Mouse (Mus musculus): Measurements from ENCODE around the gene Ehmt1. TPM values are rescaled to one million over a fixed set of nuclear protein-coding genes. Genes with fewer than 3 reads are reported as not detected.

Ehmt1 gene
- polyA plus RNA-seq, 1 experiment from 2014 or later, result 97.4 TPM

GRCm38 (mm10) chr2:24755276-24755675, 164.1 kb downstream of the Ehmt1 start:
- Histone ChIP-seq H3K4me1 (ENCODE audit: control insufficient read depth, insufficient read depth, low read length) (no peaks in the 10 kb centered on the region), H3K27me3 (ENCODE audit: control insufficient read depth, insufficient read depth, low read length) (no peaks in the 10 kb centered on the region), H3K4me3 (ENCODE audit: low read depth, low read length) (no peak overlapping the region), H3K9me3 (replicated peaks; ENCODE audit: control insufficient read depth, low read length) (no peaks in the 10 kb centered on the region), H3K27ac (replicated peaks; ENCODE audit: low read depth, low read length) (no peak overlapping the region), H3K4me2 (ENCODE audit: low read depth, low read length) (no peak overlapping the region), H3K9ac (replicated peaks; ENCODE audit: low read length) (no peak overlapping the region), H3K36me3 (replicated peaks; ENCODE audit: control insufficient read depth, insufficient read depth, low read depth, low read length) (no peaks in the 10 kb centered on the region)
- 89% methylated on average over 1 of the region's 1 CpGs for WGBS
- no peak for ATAC-seq (replicated peaks; ENCODE audit: insufficient number of reproducible peaks, low FRiP score, low TSS enrichment, low read depth)
- DNase-seq (ENCODE audit: low spot score), result peak; percentile 65

GRCm38 (mm10) chr2:24752599-24752998, 166.8 kb downstream of the Ehmt1 start:
- no peak for DNase-seq (ENCODE audit: low spot score)
- H3K27ac ChIP-seq (replicated peaks; ENCODE audit: low read depth, low read length), result no peak overlapping the region
- H3K4me2 ChIP-seq (ENCODE audit: low read depth, low read length), result no peak overlapping the region
- no peak for ATAC-seq (replicated peaks; ENCODE audit: insufficient number of reproducible peaks, low FRiP score, low TSS enrichment, low read depth)
- H3K27me3 ChIP-seq (ENCODE audit: control insufficient read depth, insufficient read depth, low read length), result no peaks in the 10 kb centered on the region
- H3K4me1 ChIP-seq (ENCODE audit: control insufficient read depth, insufficient read depth, low read length), result no peaks in the 10 kb centered on the region
- H3K9ac ChIP-seq (replicated peaks; ENCODE audit: low read length), result no peak overlapping the region
- no peaks in the 10 kb centered on the region for H3K36me3 ChIP-seq (replicated peaks; ENCODE audit: control insufficient read depth, insufficient read depth, low read depth, low read length)
- 57% methylated on average over 4 of the region's 4 CpGs for WGBS
- H3K4me3 ChIP-seq (ENCODE audit: low read depth, low read length), result no peak overlapping the region
- H3K9me3 ChIP-seq (replicated peaks; ENCODE audit: control insufficient read depth, low read length), result no peaks in the 10 kb centered on the region

- no peaks in the 10 kb centered on the region for H3K9me3 ChIP-seq (replicated peaks; ENCODE audit: control insufficient read depth, low read length)
- no peak overlapping the region for H3K27ac ChIP-seq (replicated peaks; ENCODE audit: low read depth, low read length)
- no peaks in the 10 kb centered on the region for H3K4me1 ChIP-seq (ENCODE audit: control insufficient read depth, insufficient read depth, low read length)
- no peak overlapping the region for H3K4me2 ChIP-seq (ENCODE audit: low read depth, low read length)
- WGBS, result 68% methylated on average over 3 of the region's 3 CpGs
- H3K9ac ChIP-seq (replicated peaks; ENCODE audit: low read length), result no peak overlapping the region
- ATAC-seq (replicated peaks; ENCODE audit: insufficient number of reproducible peaks, low FRiP score, low TSS enrichment, low read depth) (no peak), DNase-seq (ENCODE audit: low spot score) (no peak)
- no peaks in the 10 kb centered on the region for H3K36me3 ChIP-seq (replicated peaks; ENCODE audit: control insufficient read depth, insufficient read depth, low read depth, low read length)
- H3K27me3 ChIP-seq (ENCODE audit: control insufficient read depth, insufficient read depth, low read length), result no peaks in the 10 kb centered on the region
- H3K4me3 ChIP-seq (ENCODE audit: low read depth, low read length), result no peak overlapping the region
These were observed 169.4 kb downstream of the Ehmt1 start for GRCm38 (mm10) chr2:24750051-24750450.

GRCm38 (mm10) chr2:24747878-24748277, 171.5 kb downstream of the Ehmt1 start:
- WGBS, result 75% methylated on average over 7 of the region's 7 CpGs
- H3K9me3 ChIP-seq (replicated peaks; ENCODE audit: control insufficient read depth, low read length), result no peaks in the 10 kb centered on the region
- no peak overlapping the region for H3K27ac ChIP-seq (replicated peaks; ENCODE audit: low read depth, low read length)
- H3K4me3 ChIP-seq (ENCODE audit: low read depth, low read length), result no peak overlapping the region
- no peak overlapping the region for H3K4me2 ChIP-seq (ENCODE audit: low read depth, low read length)
- no peaks in the 10 kb centered on the region for H3K36me3 ChIP-seq (replicated peaks; ENCODE audit: control insufficient read depth, insufficient read depth, low read depth, low read length)
- H3K27me3 ChIP-seq (ENCODE audit: control insufficient read depth, insufficient read depth, low read length), result no peaks in the 10 kb centered on the region
- no peak for DNase-seq (ENCODE audit: low spot score)
- ATAC-seq (replicated peaks; ENCODE audit: insufficient number of reproducible peaks, low FRiP score, low TSS enrichment, low read depth), result no peak
- no peak overlapping the region for H3K9ac ChIP-seq (replicated peaks; ENCODE audit: low read length)
- no peaks in the 10 kb centered on the region for H3K4me1 ChIP-seq (ENCODE audit: control insufficient read depth, insufficient read depth, low read length)

Small RNAs within 50 kb of the gene (microRNA-seq; reads per million reads assigned to microRNA genes)
- gene Gm22875 (ENCODE audit: borderline number of aligned reads), result not detected

Other genes starting within 250 kb of the Ehmt1 start
- 1.8 and 2.1 TPM in 2 replicates for gene Cacna1b, start 156.5 kb downstream of the Ehmt1 start, polyA plus RNA-seq (2014; fragmentation: Nextera tagmentation; extraction: Ambion mirVana)
- gene Arrdc1, start 15.6 kb upstream of the Ehmt1 start, polyA plus RNA-seq (2014; fragmentation: Nextera tagmentation; extraction: Ambion mirVana), result 10.7 and 15.9 TPM in 2 replicates
- gene Zmynd19, start 30.2 kb upstream of the Ehmt1 start, polyA plus RNA-seq (2014; fragmentation: Nextera tagmentation; extraction: Ambion mirVana), result 27.6 and 29.8 TPM in 2 replicates
- 33.4 and 33.8 TPM in 2 replicates for gene Dph7, start 42.8 kb upstream of the Ehmt1 start, polyA plus RNA-seq (2014; fragmentation: Nextera tagmentation; extraction: Ambion mirVana)
- 153 and 163 TPM in 2 replicates for gene Mrpl41, start 55.5 kb upstream of the Ehmt1 start, polyA plus RNA-seq (2014; fragmentation: Nextera tagmentation; extraction: Ambion mirVana)
- 4.7 and 6.2 TPM in 2 replicates for gene Pnpla7, start 56.4 kb upstream of the Ehmt1 start, polyA plus RNA-seq (2014; fragmentation: Nextera tagmentation; extraction: Ambion mirVana)
- 29.5 and 36.2 TPM in 2 replicates for gene Nsmf, start 134.7 kb upstream of the Ehmt1 start, polyA plus RNA-seq (2014; fragmentation: Nextera tagmentation; extraction: Ambion mirVana)
- gene Entpd8, start 160.7 kb upstream of the Ehmt1 start, polyA plus RNA-seq (2014; fragmentation: Nextera tagmentation; extraction: Ambion mirVana), result not detected in 2 replicates
- 0.13 TPM in 1 of 2 replicates, not detected in the other for gene Noxa1, start 175.5 kb upstream of the Ehmt1 start, polyA plus RNA-seq (2014; fragmentation: Nextera tagmentation; extraction: Ambion mirVana)